Mouse (Mus musculus): ENCODE results near the gene Gm4450. TPM values are rescaled to one million over a fixed set of nuclear protein-coding genes. Genes with fewer than 3 reads are reported as not detected.
A peak's percentile ranks its signal among the peaks of the same experiment; 100 is the strongest.
"Not testable (repeated sequence)": the region's sequence is repeated elsewhere in the genome, so short reads cannot be mapped to it uniquely, and the experiment has no call there.

Gene Gm4450
- polyA plus RNA-seq, 1 experiment from 2014 or later = 55.8 TPM

DNA sequence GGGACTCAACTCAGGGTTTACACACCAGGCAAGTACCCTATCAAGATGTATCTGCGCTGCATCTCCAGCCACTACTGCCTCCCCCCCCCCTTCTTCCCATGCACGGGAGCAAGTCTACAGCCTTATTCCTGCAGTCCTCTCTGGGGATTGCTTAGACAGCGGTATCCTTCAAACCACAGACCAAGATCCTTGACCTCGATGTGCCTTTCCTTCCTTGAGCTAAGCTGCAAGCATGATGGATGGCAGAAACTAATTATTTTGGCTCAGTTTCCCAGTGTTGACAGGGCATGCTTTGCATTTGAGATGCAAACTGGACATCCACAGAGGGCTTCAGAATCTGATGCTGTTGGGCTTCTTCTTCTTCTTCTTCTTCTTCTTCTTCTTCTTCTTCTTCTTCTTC lies 34.0 kb downstream of the Gm4450 start:
- no peak for ATAC-seq (ENCODE audit: low FRiP score, low TSS enrichment)
- H3K4me1 ChIP-seq (ENCODE audit: insufficient read depth, low read length) = peaks cover 35% of the 10 kb centered on the region
- H3K27ac ChIP-seq (ENCODE audit: low read length) = no peak overlapping the region
- no peak overlapping the region for H3K4me2 ChIP-seq (replicated peaks; ENCODE audit: low read depth, low read length)
- H3K27me3 ChIP-seq (ENCODE audit: insufficient read depth, low read length) = no peaks in the 10 kb centered on the region
- no peak overlapping the region for H3K4me3 ChIP-seq (ENCODE audit: low read length)
- H3K36me3 ChIP-seq (ENCODE audit: insufficient read depth, low read length) = peaks cover 3% of the 10 kb centered on the region; the same call in 1 of the 2 replicates
- H3K9ac ChIP-seq (replicated peaks; ENCODE audit: low read length) = no peak overlapping the region
- 69% methylated on average over 4 of the region's 4 CpGs for WGBS
- H3K9me3 ChIP-seq (ENCODE audit: low read length) = no peaks in the 10 kb centered on the region

DNA sequence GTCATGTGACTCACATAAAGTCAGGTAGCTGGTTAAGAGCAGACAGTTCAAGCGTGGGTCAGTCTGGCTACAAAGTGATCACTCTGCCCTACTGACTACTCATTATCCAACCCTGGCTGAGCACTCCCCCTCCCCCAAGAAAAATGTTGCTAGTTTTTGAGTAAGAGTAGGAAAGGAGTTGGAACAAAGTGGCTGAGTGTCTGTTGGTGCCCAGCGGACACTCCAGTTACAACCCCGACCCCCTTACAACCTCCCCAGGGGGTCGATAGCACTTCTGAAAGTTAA lies 37.2 kb downstream of the Gm4450 start:
- Histone ChIP-seq H3K36me3 (ENCODE audit: insufficient read depth, low read length) (peaks cover 3% of the 10 kb centered on the region; the same call in 1 of the 2 replicates), H3K4me1 (ENCODE audit: insufficient read depth, low read length) (peaks cover 45% of the 10 kb centered on the region), H3K9ac (replicated peaks; ENCODE audit: low read length) (no peak overlapping the region), H3K4me2 (replicated peaks; ENCODE audit: low read depth, low read length) (no peak overlapping the region), H3K27me3 (ENCODE audit: insufficient read depth, low read length) (no peaks in the 10 kb centered on the region), H3K27ac (ENCODE audit: low read length) (peak overlapping the region; percentile 79), H3K9me3 (ENCODE audit: low read length) (no peaks in the 10 kb centered on the region), H3K4me3 (ENCODE audit: low read length) (no peak overlapping the region)
- ATAC-seq (ENCODE audit: low FRiP score, low TSS enrichment) = peak; percentile 83
- WGBS = 10% methylated on average over 4 of the region's 4 CpGs

GRCm38 (mm10) chr3:98418991-98419785 lies 37.7 kb downstream of the Gm4450 start:
- peak; percentile 49; the same call in 1 of the 2 replicates for ATAC-seq (ENCODE audit: low FRiP score, low TSS enrichment)
- peaks cover 50% of the 10 kb centered on the region for H3K4me1 ChIP-seq (ENCODE audit: insufficient read depth, low read length)
- H3K4me2 ChIP-seq (replicated peaks; ENCODE audit: low read depth, low read length) = no peak overlapping the region
- H3K36me3 ChIP-seq (ENCODE audit: insufficient read depth, low read length) = peaks cover 3% of the 10 kb centered on the region; the same call in 1 of the 2 replicates
- WGBS = 24% methylated on average over 6 of the region's 6 CpGs
- H3K27ac ChIP-seq (ENCODE audit: low read length) = peak overlapping the region; percentile 84
- no peaks in the 10 kb centered on the region for H3K9me3 ChIP-seq (ENCODE audit: low read length)
- H3K27me3 ChIP-seq (ENCODE audit: insufficient read depth, low read length) = no peaks in the 10 kb centered on the region
- H3K4me3 ChIP-seq (ENCODE audit: low read length) = no peak overlapping the region
- no peak overlapping the region for H3K9ac ChIP-seq (replicated peaks; ENCODE audit: low read length)

DNA sequence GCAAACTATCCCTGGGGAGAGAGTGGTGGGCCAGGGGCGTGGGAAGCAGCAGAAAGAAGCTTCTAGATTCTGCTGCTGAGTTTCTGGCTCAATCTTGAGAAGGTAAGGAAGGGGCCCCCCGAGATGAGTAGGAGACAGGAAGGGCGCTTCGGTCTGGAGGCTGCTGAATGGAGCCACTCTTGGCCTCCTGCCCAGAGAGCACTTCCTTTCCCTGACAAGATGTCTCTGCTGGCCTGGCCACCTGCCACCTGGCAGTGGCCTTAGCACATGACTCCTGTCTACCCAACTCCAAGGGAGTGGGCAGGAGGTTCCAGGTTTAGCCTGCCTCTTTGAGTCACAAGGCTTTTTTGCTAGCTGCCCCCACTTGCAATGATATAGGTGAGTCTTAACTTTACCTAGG lies 39.6 kb downstream of the Gm4450 start:
- Histone ChIP-seq H3K27me3 (ENCODE audit: insufficient read depth, low read length) (no peaks in the 10 kb centered on the region), H3K4me3 (ENCODE audit: low read length) (no peak overlapping the region), H3K27ac (ENCODE audit: low read length) (peak overlapping the region; percentile 67), H3K9ac (replicated peaks; ENCODE audit: low read length) (no peak overlapping the region), H3K36me3 (ENCODE audit: insufficient read depth, low read length) (peaks cover under 1% of the 10 kb centered on the region; the same call in 1 of the 2 replicates), H3K9me3 (ENCODE audit: low read length) (no peaks in the 10 kb centered on the region), H3K4me1 (ENCODE audit: insufficient read depth, low read length) (peaks cover 61% of the 10 kb centered on the region), H3K4me2 (replicated peaks; ENCODE audit: low read depth, low read length) (peak overlapping the region; percentile 16; the same call in 1 of the 2 replicates)
- peak; percentile 75 for ATAC-seq (ENCODE audit: low FRiP score, low TSS enrichment)
- 46% methylated on average over 4 of the region's 4 CpGs for WGBS

DNA sequence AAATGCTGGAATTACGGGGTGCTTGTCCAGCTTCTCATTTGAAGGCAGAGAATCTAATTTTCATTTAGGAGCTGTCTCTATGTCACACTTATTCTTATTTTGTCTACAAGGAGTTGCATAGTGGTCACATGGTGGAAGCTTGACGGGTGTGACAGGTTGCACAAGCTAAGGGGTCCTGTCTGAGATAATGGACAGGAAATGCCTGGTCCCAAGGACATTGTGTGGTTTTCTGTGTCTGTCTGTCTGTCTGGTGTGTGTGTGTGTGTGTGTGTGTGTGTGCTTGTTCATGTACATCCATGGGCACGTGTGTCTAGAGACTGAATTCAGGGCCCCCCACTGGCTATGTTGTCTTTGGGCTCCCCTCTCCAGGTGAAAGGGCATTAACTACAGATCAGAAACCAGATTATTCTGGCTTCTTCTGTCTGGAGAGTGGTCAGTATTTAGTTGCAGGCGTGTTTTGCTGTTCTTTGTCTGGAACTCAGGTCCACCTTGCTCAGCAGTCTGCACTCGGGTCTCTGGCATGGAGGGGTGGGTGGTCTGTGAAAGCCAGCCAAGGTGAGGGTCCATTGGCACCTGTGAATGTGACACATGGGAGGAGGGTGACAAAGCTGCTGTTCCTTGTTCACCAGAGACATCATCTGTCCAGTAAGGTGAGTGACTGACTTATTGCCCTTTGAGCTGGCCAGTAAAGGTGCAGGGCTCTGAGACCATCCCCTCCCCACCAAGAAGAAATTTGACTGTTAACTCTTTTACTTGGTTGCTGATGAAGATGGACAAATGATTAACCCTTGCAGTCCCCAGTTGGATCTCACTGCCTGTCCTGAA lies 40.3 kb downstream of the Gm4450 start:
- Histone ChIP-seq H3K4me1 (ENCODE audit: insufficient read depth, low read length) (peaks cover 61% of the 10 kb centered on the region), H3K4me2 (replicated peaks; ENCODE audit: low read depth, low read length) (peak overlapping the region; percentile 16; the same call in 1 of the 2 replicates), H3K27ac (ENCODE audit: low read length) (peak overlapping the region; percentile 67), H3K4me3 (ENCODE audit: low read length) (no peak overlapping the region), H3K36me3 (ENCODE audit: insufficient read depth, low read length) (no peaks in the 10 kb centered on the region), H3K9ac (replicated peaks; ENCODE audit: low read length) (no peak overlapping the region), H3K27me3 (ENCODE audit: insufficient read depth, low read length) (no peaks in the 10 kb centered on the region), H3K9me3 (ENCODE audit: low read length) (no peaks in the 10 kb centered on the region)
- WGBS = 70% methylated on average over 5 of the region's 5 CpGs
- no peak for ATAC-seq (ENCODE audit: low FRiP score, low TSS enrichment)

DNA sequence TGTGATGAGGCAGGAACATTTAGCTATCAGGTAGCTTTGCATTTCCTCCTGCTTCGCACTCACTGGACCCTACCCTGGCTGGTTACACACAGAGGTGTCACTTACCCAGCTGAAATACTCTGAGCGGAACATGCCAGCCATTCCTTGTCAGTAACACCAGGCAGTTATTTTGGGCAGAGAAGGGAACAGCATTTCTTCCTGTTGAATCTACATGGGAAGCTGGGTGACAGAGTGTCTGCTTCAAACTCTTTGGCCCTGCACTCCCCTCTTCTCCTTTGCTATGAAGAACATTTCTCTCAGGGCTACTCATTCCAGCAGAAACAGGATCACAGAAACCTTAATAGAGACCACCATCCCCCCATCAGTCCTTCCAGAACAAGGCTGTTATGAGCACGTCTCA lies 42.6 kb downstream of the Gm4450 start:
- Histone ChIP-seq H3K4me2 (replicated peaks; ENCODE audit: low read depth, low read length) (no peak overlapping the region), H3K9ac (replicated peaks; ENCODE audit: low read length) (no peak overlapping the region), H3K27me3 (ENCODE audit: insufficient read depth, low read length) (no peaks in the 10 kb centered on the region), H3K4me3 (ENCODE audit: low read length) (no peak overlapping the region), H3K36me3 (ENCODE audit: insufficient read depth, low read length) (no peaks in the 10 kb centered on the region), H3K27ac (ENCODE audit: low read length) (no peak overlapping the region; the same call in 1 of the 2 replicates), H3K9me3 (ENCODE audit: low read length) (no peaks in the 10 kb centered on the region), H3K4me1 (ENCODE audit: insufficient read depth, low read length) (peaks cover 50% of the 10 kb centered on the region)
- ATAC-seq (ENCODE audit: low FRiP score, low TSS enrichment) = no peak
- WGBS = 44% methylated on average over 3 of the region's 3 CpGs

GRCm38 (mm10) chr3:98413733-98414132 lies 43.2 kb downstream of the Gm4450 start:
- Histone ChIP-seq H3K4me1 (ENCODE audit: insufficient read depth, low read length) (peaks cover 44% of the 10 kb centered on the region), H3K27ac (ENCODE audit: low read length) (no peak overlapping the region), H3K9me3 (ENCODE audit: low read length) (no peaks in the 10 kb centered on the region), H3K4me3 (ENCODE audit: low read length) (no peak overlapping the region), H3K4me2 (replicated peaks; ENCODE audit: low read depth, low read length) (no peak overlapping the region), H3K9ac (replicated peaks; ENCODE audit: low read length) (no peak overlapping the region), H3K27me3 (ENCODE audit: insufficient read depth, low read length) (no peaks in the 10 kb centered on the region), H3K36me3 (ENCODE audit: insufficient read depth, low read length) (no peaks in the 10 kb centered on the region)
- no peak for ATAC-seq (ENCODE audit: low FRiP score, low TSS enrichment)
- 20% methylated on average over 2 of the region's 2 CpGs for WGBS

- not testable (repeated sequence) for H3K4me2 ChIP-seq (replicated peaks; ENCODE audit: low read depth, low read length); H3K9ac ChIP-seq (replicated peaks; ENCODE audit: low read length); H3K4me3 ChIP-seq (ENCODE audit: low read length); H3K27ac ChIP-seq (ENCODE audit: low read length); H3K27me3 ChIP-seq (ENCODE audit: insufficient read depth, low read length); H3K9me3 ChIP-seq (ENCODE audit: low read length); H3K36me3 ChIP-seq (ENCODE audit: insufficient read depth, low read length)
- peak; percentile 37; the same call in 1 of the 2 replicates for ATAC-seq (ENCODE audit: low FRiP score, low TSS enrichment)
- WGBS = 86% methylated on average over 14 of the region's 27 CpGs
- peaks cover 17% of the 10 kb centered on the region for H3K4me1 ChIP-seq (ENCODE audit: insufficient read depth, low read length)
Measured at GRCm38 (mm10) chr3:98410619-98411580, 46.0 kb downstream of the Gm4450 start.

GRCm38 (mm10) chr3:98407261-98407780 lies 49.6 kb downstream of the Gm4450 start:
- not testable (repeated sequence) for H3K27me3 ChIP-seq (ENCODE audit: insufficient read depth, low read length); H3K4me2 ChIP-seq (replicated peaks; ENCODE audit: low read depth, low read length); H3K36me3 ChIP-seq (ENCODE audit: insufficient read depth, low read length); H3K9me3 ChIP-seq (ENCODE audit: low read length); ATAC-seq (ENCODE audit: low FRiP score, low TSS enrichment); H3K27ac ChIP-seq (ENCODE audit: low read length); H3K4me1 ChIP-seq (ENCODE audit: insufficient read depth, low read length); H3K4me3 ChIP-seq (ENCODE audit: low read length); H3K9ac ChIP-seq (replicated peaks; ENCODE audit: low read length)
- 68% methylated on average over 5 of the region's 5 CpGs for WGBS

All from kidney, embryonic 16.5 days (tissue).